Mouse (Mus musculus) lung, adult 2 months (tissue): ENCODE measurements around the gene Grik3. TPM values are rescaled to one million over a fixed set of nuclear protein-coding genes. Genes with fewer than 3 reads are reported as not detected.
A peak's percentile ranks its signal among the peaks of the same experiment; 100 is the strongest.

Experiments used
- DNase-seq: peaks from one replicate; pipeline ENCODE4 v3.0.0; 2022
- H3K4me1 ChIP-seq: fragments of 200-500 bp; 2 replicates; pipeline ENCODE4 v1.6.1; 2011; ENCODE audit warnings: low read length; ENCODE audit not compliant: control insufficient read depth, insufficient read depth
- H3K4me3 ChIP-seq: fragments of 200-500 bp; replicated peaks from 2 replicates; pipeline ENCODE3; 2011; ENCODE audit warnings: low read depth, mild to moderate bottlenecking, control low read depth, low read length; ENCODE audit errors: extremely low read depth
- CTCF ChIP-seq: fragments of 200-500 bp; IDR thresholded peaks from 2 replicates; pipeline ENCODE4 v1.5.1; 2011; ENCODE audit warnings: mild to moderate bottlenecking, low read length, control low read depth; ENCODE audit not compliant: insufficient read depth
- POLR2A ChIP-seq: fragments of 200-500 bp; IDR thresholded peaks from 2 replicates; pipeline ENCODE4 v1.6.1; 2011; ENCODE audit warnings: low read depth, mild to moderate bottlenecking, control low read depth, low read length, borderline replicate concordance; ENCODE audit errors: extremely low read depth
- WGBS: fragments of 180-500 bp; shearing (Covaris S2); methylation state at CpG from one replicate; pipeline ENCODE4 v1.1.7; 2018; 5-methylcytosine and 5-hydroxymethylcytosine counted together
- polyA plus RNA-seq: library from polyadenylated mRNA; depleted of rRNA; stranded (reverse); fragments of >200 nt; gene quantifications from 2 replicates; pipeline ENCODE4 v1.2.3, GENCODE M21; 2012

Gene Grik3
- polyA plus RNA-seq, 1 experiment, result 0.12 TPM

DNA sequence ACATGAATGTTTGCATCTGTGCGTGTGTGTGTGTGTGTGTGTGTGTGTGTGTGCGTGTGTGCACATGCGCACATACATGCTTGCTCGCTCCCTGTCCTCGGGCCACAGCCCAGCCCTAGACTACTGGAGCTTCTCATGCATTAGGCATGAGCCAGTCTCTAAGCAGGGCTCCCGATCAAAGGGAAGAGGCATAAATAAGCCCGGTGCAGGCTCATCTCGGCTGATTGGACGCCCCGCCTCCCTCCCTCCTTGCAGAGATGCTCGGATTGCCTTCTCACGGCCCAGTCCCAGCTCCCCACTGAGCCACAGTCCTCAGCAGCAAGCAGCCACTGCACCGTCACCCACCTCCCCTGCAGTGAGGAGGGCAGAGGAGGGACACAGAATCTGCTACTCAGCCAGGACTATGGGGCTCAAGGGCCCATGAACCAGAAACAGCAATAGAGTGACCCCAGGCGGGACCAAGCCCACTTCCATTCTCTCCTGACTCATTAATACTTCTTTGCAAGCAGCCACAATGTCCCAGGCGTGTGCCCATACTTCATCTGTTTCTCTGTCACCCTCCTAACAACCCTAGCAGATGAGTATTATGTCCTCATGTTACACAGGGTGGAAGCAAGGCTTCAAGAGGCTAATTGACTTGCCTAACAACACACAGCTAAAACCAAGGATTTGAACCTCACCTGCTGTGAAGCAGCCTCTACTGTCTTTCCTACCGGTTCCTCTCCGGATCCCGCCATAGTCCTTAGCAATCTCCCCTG is 205.9 kb downstream of the Grik3 start:
- no peak for DNase-seq
- Histone ChIP-seq H3K4me3 (no peak overlapping the region), H3K4me1 (no peaks in the 10 kb centered on the region)
- 32% methylated on average over 18 of the region's 18 CpGs for WGBS
- TF ChIP-seq CTCF (no peak), POLR2A (no peak)

DNA sequence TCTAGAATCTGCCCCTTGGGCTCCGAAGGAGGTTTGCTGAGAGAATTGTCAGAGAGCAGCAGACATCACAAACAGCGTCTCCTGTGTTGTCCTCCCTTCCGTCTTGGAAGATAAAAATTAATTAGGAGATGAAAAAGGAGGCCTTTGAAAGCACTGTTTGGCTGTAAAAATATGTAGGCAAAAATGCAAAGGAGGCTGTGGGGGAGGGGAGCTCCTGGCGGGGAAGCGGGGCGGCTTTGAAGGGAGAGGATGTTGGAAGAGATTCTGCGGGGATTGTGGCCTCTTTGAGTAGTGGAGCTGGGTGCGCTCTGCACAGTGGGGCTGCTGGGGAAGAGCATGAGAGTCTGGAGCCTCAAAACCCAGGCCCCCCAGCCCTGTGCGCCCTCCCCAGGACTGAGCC is 207.1 kb downstream of the Grik3 start:
- no peak for DNase-seq
- WGBS, result 18% methylated on average over 9 of the region's 9 CpGs
- H3K4me3 ChIP-seq, result no peak overlapping the region
- H3K4me1 ChIP-seq, result no peaks in the 10 kb centered on the region
- TF ChIP-seq POLR2A (no peak), CTCF (no peak)

DNA sequence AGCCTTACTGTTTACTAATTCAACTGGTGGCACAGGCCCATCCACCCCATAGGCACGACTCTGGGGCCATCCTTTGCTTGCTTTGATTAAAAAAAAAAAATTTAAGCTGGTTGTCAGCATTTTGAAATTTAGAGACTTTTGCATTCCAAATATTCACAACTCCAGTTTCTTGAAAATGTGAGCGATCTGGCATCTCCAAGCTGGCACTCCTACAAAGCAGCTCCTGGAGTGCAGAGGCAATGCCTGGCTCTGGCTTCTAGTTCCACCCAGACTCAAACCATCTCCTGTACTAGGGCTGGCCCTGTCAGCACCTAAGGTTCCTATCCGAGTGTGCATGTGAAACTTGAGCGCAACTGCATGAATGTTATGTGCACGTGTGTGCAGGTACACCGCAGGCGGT is 208.6 kb downstream of the Grik3 start:
- DNase-seq, result no peak
- no peaks in the 10 kb centered on the region for H3K4me1 ChIP-seq
- TF ChIP-seq POLR2A (no peak), CTCF (no peak)
- 85% methylated on average over 7 of the region's 7 CpGs for WGBS
- H3K4me3 ChIP-seq, result no peak overlapping the region

DNA sequence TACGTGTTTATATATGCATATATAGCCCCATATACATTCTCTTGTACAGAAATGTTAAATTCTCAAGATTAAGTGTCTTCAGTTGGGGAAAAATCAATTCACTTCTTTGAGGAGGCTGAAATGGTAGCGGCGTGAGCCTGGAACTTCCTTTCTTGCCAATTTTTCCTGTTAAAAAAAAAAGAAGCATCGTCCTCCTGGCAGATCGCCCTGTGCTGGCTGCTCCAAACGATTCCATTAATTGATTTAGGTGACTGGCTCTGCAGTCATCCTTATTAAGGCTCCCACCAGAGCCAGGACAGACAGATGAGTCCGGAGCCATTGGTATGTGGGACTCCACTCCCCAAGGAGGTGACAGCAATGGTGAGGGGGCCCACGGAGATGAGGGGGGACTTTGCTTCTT is 209.8 kb downstream of the Grik3 start:
- 57% methylated on average over 8 of the region's 8 CpGs for whole genome bisulfite sequencing
- H3K4me3 ChIP-seq, result no peak overlapping the region
- no peaks in the 10 kb centered on the region for H3K4me1 ChIP-seq
- TF ChIP-seq CTCF (no peak), POLR2A (no peak)
- no peak for DNase-seq

GRCm38 (mm10) chr4:125702607-125703309 is 212.3 kb downstream of the Grik3 start:
- 51% methylated on average over 12 of the region's 12 CpGs for WGBS
- no peak for TF ChIP-seq POLR2A
- no peak for TF ChIP-seq CTCF
- Histone ChIP-seq H3K4me3 (no peak overlapping the region), H3K4me1 (no peaks in the 10 kb centered on the region)
- DNase-seq, result peak; percentile 20

- DNase-seq, result peak; percentile 8
- TF ChIP-seq POLR2A (no peak), CTCF (0 out of 2 replicates have a peak, but pooled peaks have one; percentile 7)
- WGBS, result 33% methylated on average over 4 of the region's 4 CpGs
Measured at GRCm38 (mm10) chr4:125703310-125703690, 212.8 kb downstream of the Grik3 start.

DNA sequence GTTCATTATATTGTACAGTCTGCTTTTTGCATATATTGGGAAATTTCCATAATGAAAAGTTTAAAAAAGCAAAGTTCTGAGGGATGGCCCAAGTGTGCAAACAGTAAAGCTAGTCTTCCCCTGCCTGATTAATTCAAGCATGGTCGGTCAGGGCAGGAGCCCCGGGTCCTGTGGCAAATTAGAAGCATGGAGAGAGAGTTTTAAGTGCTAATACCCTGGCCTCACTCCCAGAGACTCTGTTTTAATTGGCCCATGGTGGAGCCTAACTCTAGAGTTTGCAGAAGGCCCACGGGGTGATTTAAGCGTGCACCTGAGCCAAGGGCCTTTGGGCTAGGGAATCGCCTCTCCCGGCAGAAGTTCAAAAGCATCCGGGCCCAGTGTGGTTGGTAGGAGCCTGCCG is 215.2 kb downstream of the Grik3 start:
- TF ChIP-seq CTCF (no peak), POLR2A (no peak)
- Histone ChIP-seq H3K4me3 (no peak overlapping the region), H3K4me1 (no peaks in the 10 kb centered on the region)
- 78% methylated on average over 8 of the region's 8 CpGs for WGBS
- DNase-seq, result no peak

More at GRCm38 (mm10) chr4:125703310-125703690, 212.8 kb downstream of the Grik3 start:
- H3K4me3 ChIP-seq, result no peak overlapping the region
- no peaks in the 10 kb centered on the region for H3K4me1 ChIP-seq

DNA sequence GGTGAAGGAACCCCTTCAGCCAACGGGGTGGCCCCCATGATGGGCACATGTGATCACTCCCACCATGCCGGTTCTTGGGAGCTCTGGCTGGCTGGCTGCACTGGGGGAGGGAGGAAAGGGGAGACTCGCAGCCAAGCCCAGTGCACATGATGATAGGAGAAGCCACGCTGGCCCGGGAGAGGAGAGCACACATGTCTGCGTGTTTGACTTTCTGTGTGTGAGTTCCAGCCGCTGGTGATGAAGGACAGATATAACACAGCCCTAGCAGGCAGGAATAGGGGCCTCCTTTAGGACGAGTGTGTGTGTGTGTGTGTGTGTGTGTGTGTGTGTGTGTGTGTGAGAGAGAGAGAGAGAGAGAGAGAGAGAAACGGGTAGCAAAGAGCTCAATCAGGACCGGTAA is 219.2 kb downstream of the Grik3 start:
- no peaks in the 10 kb centered on the region for H3K4me1 ChIP-seq
- 73% methylated on average over 10 of the region's 10 CpGs for WGBS

GRCm38 (mm10) chr4:125717881-125718280 is 227.4 kb downstream of the Grik3 start:
- TF ChIP-seq CTCF (no peak), POLR2A (no peak)
- Histone ChIP-seq H3K4me1 (no peaks in the 10 kb centered on the region), H3K4me3 (no peak overlapping the region)
- WGBS, result 55% methylated on average over 6 of the region's 6 CpGs
- DNase-seq, result no peak

More for the DNA sequence above, 219.2 kb downstream of the Grik3 start:
- TF ChIP-seq CTCF (no peak), POLR2A (no peak)
- no peak overlapping the region for H3K4me3 ChIP-seq
- DNase-seq, result no peak
